ENCODE assay signal across 9 mouse cellular contexts in the genomic region with DNA sequence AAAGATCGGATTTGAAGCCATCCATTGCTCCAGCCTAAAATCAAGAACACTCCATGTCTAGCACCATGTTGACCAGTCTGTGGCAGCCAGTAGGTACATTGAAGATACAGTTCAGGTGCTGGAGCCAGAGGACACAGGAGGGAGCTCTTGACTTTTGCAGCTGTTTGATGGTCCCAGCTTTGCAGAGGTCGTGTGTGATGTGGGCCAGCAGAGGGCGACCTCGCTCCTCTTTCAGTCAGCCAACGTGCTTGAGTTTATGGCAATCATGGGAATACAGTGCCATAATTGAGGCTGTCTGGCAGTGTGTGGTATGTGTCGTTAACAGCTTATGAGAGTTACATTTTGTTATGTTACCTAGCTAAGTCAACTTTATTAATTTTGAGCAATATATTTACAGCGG. TPM values are rescaled to one million over a fixed set of nuclear protein-coding genes. Genes with fewer than 3 reads are reported as not detected.
DNase-seq lines count a peak whose midpoint lies in the region; ATAC-seq and TF ChIP-seq lines count a peak whose summit lies in the region.
"Had no signal": no experiment of that assay in that cellular context is flagged by ENCODE, and none has a peak within 500 bp of the region (broad histone marks: within the 10 kb centered on the region; RNA-seq: fewer than 3 reads in every experiment).

No protein-coding gene starts in this region.

- 20% methylated on average over 7 of the region's 7 CpGs for WGBS in large intestine, adult 2 months
- 20% methylated on average over 7 of the region's 7 CpGs for WGBS in liver, postnatal 0 days (ENCODE audit: insufficient replicate concordance)
- WGBS in thymus, adult 2 months, result 28% methylated on average over 7 of the region's 7 CpGs

- no peak for TF ChIP-seq POLR2A in CH12.LX (IDR thresholded peaks at IDR 0.05; ENCODE audit: low read depth, low read length)
- no peak for TF ChIP-seq POLR2A in thymus, adult 2 months (IDR thresholded peaks at IDR 0.05; ENCODE audit: control insufficient read depth, extremely low read depth, insufficient read depth, low read length, poor library complexity)

- TF ChIP-seq EP300 in CH12.LX (IDR thresholded peaks at IDR 0.05; ENCODE audit: low read length), result no peak
- TF ChIP-seq EP300 in liver, postnatal 0 days (IDR thresholded peaks at IDR 0.05; ENCODE audit: low read depth), result no peak

- H3K27me3 ChIP-seq in CH12.LX (replicated peaks), result no peaks in the 10 kb centered on the region
- no peaks in the 10 kb centered on the region for H3K27me3 ChIP-seq in liver, postnatal 0 days (ENCODE audit: insufficient read depth, low read length)
- H3K27me3 ChIP-seq in thymus, adult 2 months (ENCODE audit: control insufficient read depth, insufficient read depth, low read length), result no peaks in the 10 kb centered on the region
- H3K27me3 ChIP-seq: limb, embryonic 15.5 days had no signal

- TF ChIP-seq RAD21 in CH12.LX (IDR thresholded peaks at IDR 0.05; ENCODE audit: low read depth, low read length), result peak; percentile 94

- H3K4me3 ChIP-seq in CH12.LX (replicated peaks in 1 of 3; ENCODE audit: low read depth in 2 of 3, low read length in 2 of 3, poor library complexity in 1 of 3), result no peak overlapping the region
- no peak overlapping the region for H3K4me3 ChIP-seq in liver, postnatal 0 days (ENCODE audit: low read depth, low read length)
- H3K4me3 ChIP-seq in thymus, adult 2 months (ENCODE audit: control insufficient read depth, insufficient read depth, low read length), result no peak overlapping the region
- H3K4me3 ChIP-seq: limb, embryonic 15.5 days had no signal

- no peaks in the 10 kb centered on the region for H3K9me3 ChIP-seq in CH12.LX (replicated peaks; ENCODE audit: low read length)
- H3K9me3 ChIP-seq in liver, postnatal 0 days (ENCODE audit: low read length), result no peaks in the 10 kb centered on the region
- H3K9me3 ChIP-seq: limb, embryonic 15.5 days had no signal

- no peaks in the 10 kb centered on the region for H3K79me2 ChIP-seq in CH12.LX (replicated peaks; ENCODE audit: control insufficient read depth, extremely low read depth, insufficient read depth, poor library complexity, severe bottlenecking)

- H3K9ac ChIP-seq in CH12.LX (ENCODE audit: insufficient read depth, low read depth), result no peak overlapping the region
- H3K9ac ChIP-seq in liver, postnatal 0 days (replicated peaks), result no peak overlapping the region
- H3K9ac ChIP-seq: limb, embryonic 15.5 days had no signal

- intact Hi-C loops in heart, postnatal 10 days (cut with DNase I), result loop anchor here (1.0 kb wide), 4 partner anchors 49 to 195 kb away; no protein-coding TSS in a partner anchor

- peak; percentile 57; the same call in 1 of the 2 replicates for ATAC-seq in liver, postnatal 0 days
- peak; percentile 53; the same call in 1 of the 2 replicates for ATAC-seq in neutrophil, adult 5-6 weeks (ENCODE audit: extremely low read depth, insufficient number of reproducible peaks, low FRiP score, poor library complexity, severe bottlenecking)

- dilution Hi-C loops in CH12.LX (cut with MboI; ENCODE audit: extremely low pct_ligation_motif_present, extremely low pct_unique_long_range_greater_than_20kb, low sequenced_read_pairs), result no loop called here

- no peak overlapping the region for H3K27ac ChIP-seq in CH12.LX (ENCODE audit: insufficient read depth, low read depth)
- no peak overlapping the region for H3K27ac ChIP-seq in liver, postnatal 0 days (ENCODE audit: low read depth)
- H3K27ac ChIP-seq in thymus, adult 2 months (ENCODE audit: control insufficient read depth, insufficient read depth, low read length), result no peak overlapping the region
- H3K27ac ChIP-seq: limb, embryonic 15.5 days had no signal

- H3K36me3 ChIP-seq in CH12.LX (replicated peaks in 1 of 2; ENCODE audit: control insufficient read depth in 1 of 2, insufficient read depth in 1 of 2, low read length in 1 of 2), result peaks cover 39 to 85% of the 10 kb centered on the region in 2 experiments
- peaks cover 11% of the 10 kb centered on the region for H3K36me3 ChIP-seq in liver, postnatal 0 days (replicated peaks; ENCODE audit: insufficient read depth, low read length)
- H3K36me3 ChIP-seq in thymus, adult 2 months (ENCODE audit: control insufficient read depth, insufficient read depth, low read length), result no peaks in the 10 kb centered on the region

- peak; percentile 74 for DNase-seq in CH12.LX (ENCODE audit: extremely low read depth)
- peak; percentile 90 for DNase-seq in brain, adult 2 months (ENCODE audit: low read depth, low spot score)
- peak; percentile 57 for DNase-seq in fibroblast of lung, adult 2 months (ENCODE audit: low read depth)
- DNase-seq in heart, postnatal 10 days, result peak; percentile 85 to 88
- peak; percentile 32 for DNase-seq in large intestine, adult 2 months (ENCODE audit: low read depth, low spot score)
- DNase-seq in liver, postnatal 0 days, result peak; percentile 80
- DNase-seq in thymus, adult 2 months, result peak; percentile 74

- in situ Hi-C loops in CH12.LX (cut with MboI; ENCODE audit: low pct_ligation_motif_present, low pct_unique_long_range_greater_than_20kb, low sequenced_read_pairs), result loop anchor here (5.0 kb wide), 1 partner anchor 193 kb away; no protein-coding TSS in a partner anchor

- no peak overlapping the region for H3K4me2 ChIP-seq in CH12.LX (ENCODE audit: insufficient read depth, low read depth, poor library complexity, severe bottlenecking)
- no peak overlapping the region for H3K4me2 ChIP-seq in liver, postnatal 0 days (ENCODE audit: low read depth, low read length)
- H3K4me2 ChIP-seq: limb, embryonic 15.5 days had no signal

- peak; percentile 85 to 100 for TF ChIP-seq CTCF in CH12.LX (conservative IDR thresholded peaks at IDR 0.05 in 1 of 2, IDR thresholded peaks at IDR 0.05 in 1 of 2; ENCODE audit: low read depth in 2 of 2, low read length in 2 of 2)
- TF ChIP-seq CTCF in liver, postnatal 0 days (IDR thresholded peaks at IDR 0.05; ENCODE audit: low read depth), result peak; percentile 97
- peak; percentile 83 for TF ChIP-seq CTCF in thymus, adult 2 months (IDR thresholded peaks at IDR 0.05; ENCODE audit: borderline replicate concordance, control insufficient read depth, extremely low read depth, insufficient read depth, low read length, poor library complexity)

- H3K4me1 ChIP-seq in CH12.LX (ENCODE audit: control insufficient read depth in 1 of 2, insufficient read depth in 2 of 2), result no peaks in the 10 kb centered on the region
- no peaks in the 10 kb centered on the region for H3K4me1 ChIP-seq in liver, postnatal 0 days (ENCODE audit: insufficient read depth)
- no peaks in the 10 kb centered on the region for H3K4me1 ChIP-seq in thymus, adult 2 months (replicated peaks; ENCODE audit: control insufficient read depth, insufficient read depth, low read length)

TF ChIP-seq in CH12.LX, 34 proteins besides CTCF, POLR2A, EP300 and RAD21:
- TF ChIP-seq NELFE (IDR thresholded peaks at IDR 0.05; ENCODE audit: low read depth, low read length) (peak; percentile 76; the same call in 1 of the 2 replicates), ZC3H11A (IDR thresholded peaks at IDR 0.05; ENCODE audit: low read depth, low read length) (peak; percentile 67), TBP (conservative IDR thresholded peaks at IDR 0.05; ENCODE audit: low read depth, low read length) (no peak), UBTF (IDR thresholded peaks at IDR 0.05; ENCODE audit: low read depth, low read length) (no peak), MYC (IDR thresholded peaks at IDR 0.05; ENCODE audit: low read depth, low read length) (peak; percentile 75; the same call in 1 of the 2 replicates), SMC3 (IDR thresholded peaks at IDR 0.05; ENCODE audit: low read depth, low read length) (peak; percentile 94), TCF12 (IDR thresholded peaks at IDR 0.05; ENCODE audit: low read depth, low read length) (peak; percentile 49; the same call in 1 of the 2 replicates), NRF1 (IDR thresholded peaks at IDR 0.05; ENCODE audit: low read depth, low read length) (0 out of 2 replicates have a peak, but pooled peaks have one; percentile 20)

RNA-seq across cellular contexts. Expression of gene Uvssa, which starts 15.5 kb away (rescaled TPM):
- 2.9 and 3.2 TPM in 2 replicates for total RNA-seq in CH12.LX (2012; rRNA removed)
- 2.5 and 2.6 TPM in 2 replicates for total RNA-seq in CH12.LX (2014; rRNA removed)
- polyA plus RNA-seq in CH12.LX (2012; ENCODE audit: insufficient read length, low read depth), result 5.3 and 5.8 TPM in 2 replicates
- 1 to 10 TPM; 6.0 to 6.6 TPM for total RNA-seq in heart, postnatal 10 days (2021)
- 0.98 and 4.4 TPM in 2 replicates for polyA plus RNA-seq in large intestine, adult 2 months (2012; rRNA removed)
- 2.5 and 3.1 TPM in 2 replicates for polyA plus RNA-seq in liver, postnatal 0 days (2015; fragmentation: Nextera tagmentation; extraction: Ambion mirVana)
- 20.5 and 21.1 TPM in 2 replicates for total RNA-seq in neutrophil, adult 5-6 weeks (2017)
- polyA plus RNA-seq in thymus, adult 2 months (2012; rRNA removed), result 9.7 and 10.6 TPM in 2 replicates

RNA-seq across cellular contexts. Expression of gene Nkx1-1, which starts 40.0 kb away (rescaled TPM):
- total RNA-seq in CH12.LX (2012; rRNA removed) (not detected in 2 replicates), CH12.LX (2014; rRNA removed) (not detected in 2 replicates)
- polyA plus RNA-seq in CH12.LX (2012; ENCODE audit: insufficient read length, low read depth), result not detected in 2 replicates
- total RNA-seq in heart, postnatal 10 days (2021), result not detected
- polyA plus RNA-seq in large intestine, adult 2 months (2012; rRNA removed), result not detected in 2 replicates
- polyA plus RNA-seq in liver, postnatal 0 days (2015; fragmentation: Nextera tagmentation; extraction: Ambion mirVana), result not detected in 2 replicates
- not detected in 2 replicates for total RNA-seq in neutrophil, adult 5-6 weeks (2017)
- polyA plus RNA-seq in thymus, adult 2 months (2012; rRNA removed), result 0.10 TPM in 1 of 2 replicates, not detected in the other
- polyA plus RNA-seq: limb, embryonic 15.5 days had no signal

RNA-seq across cellular contexts. Expression of gene Maea, which starts 58.5 kb away (rescaled TPM):
- total RNA-seq in CH12.LX (2012; rRNA removed) (75.0 and 76.9 TPM in 2 replicates), CH12.LX (2014; rRNA removed) (75.5 and 91.4 TPM in 2 replicates)
- 94.2 and 96.2 TPM in 2 replicates for polyA plus RNA-seq in CH12.LX (2012; ENCODE audit: insufficient read length, low read depth)
- 100 to 1,000 TPM; 125 to 126 TPM for total RNA-seq in heart, postnatal 10 days (2021)
- 104 and 125 TPM in 2 replicates for polyA plus RNA-seq in large intestine, adult 2 months (2012; rRNA removed)
- 38.0 and 41.5 TPM in 2 replicates for polyA plus RNA-seq in liver, postnatal 0 days (2015; fragmentation: Nextera tagmentation; extraction: Ambion mirVana)
- total RNA-seq in neutrophil, adult 5-6 weeks (2017), result 196 and 213 TPM in 2 replicates
- polyA plus RNA-seq in thymus, adult 2 months (2012; rRNA removed), result 124 and 130 TPM in 2 replicates

Comparison
In these comparisons a context has a peak if more than half of its experiments do, and no peak if none do; other contexts are left out.
1. DNase-seq: peak in every context shown above with its lines; median percentile 90 in brain, adult 2 months; 86 in heart, postnatal 10 days; 80 in liver, postnatal 0 days; 74 in CH12.LX; 74 in thymus, adult 2 months; 57 in fibroblast of lung, adult 2 months; 32 in large intestine, adult 2 months.